Mouse (Mus musculus) liver, embryonic 14.5 days (tissue): ENCODE measurements around the gene Insyn1. TPM values are rescaled to one million over a fixed set of nuclear protein-coding genes. Genes with fewer than 3 reads are reported as not detected.

Experiments
- ATAC-seq: fragments of 200-750 bp; cut with Nextera tagmentation; 2 replicates; pipeline ENCODE4 v1.8.0; 2017; ENCODE audit warnings: moderate number of reproducible peaks, mild to moderate bottlenecking, moderate library complexity; ENCODE audit not compliant: insufficient read depth
- DNase-seq, 3 experiments: peaks; one replicate each; pipeline ENCODE4 v3.0.0-alpha.2; 2012 to 2013; ENCODE audit warnings: low read depth in 3 of 3, low spot score in 3 of 3
- H3K27ac ChIP-seq: fragments of 300-500 bp; sonication (generic); 2 replicates; pipeline ENCODE4 v1.5.1; 2014; ENCODE audit warnings: moderate library complexity, mild to moderate bottlenecking, control low read depth, inconsistent platforms
- H3K27me3 ChIP-seq: fragments of 300-500 bp; sonication (generic); 2 replicates; pipeline ENCODE4 v1.6.1; 2014; ENCODE audit warnings: mild to moderate bottlenecking, low read length, moderate library complexity; ENCODE audit not compliant: control insufficient read depth, insufficient read depth
- H3K36me3 ChIP-seq: fragments of 300-500 bp; sonication (generic); replicated peaks from 2 replicates; pipeline ENCODE4 v1.6.1; 2014; ENCODE audit warnings: low read depth; ENCODE audit not compliant: control insufficient read depth, insufficient read depth
- H3K4me1 ChIP-seq, 2 experiments: fragments of 200-500 bp in 1 of 2; fragments of 300-500 bp in 1 of 2; sonication (generic) in 1 of 2; replicated peaks; 2 replicates each; pipeline ENCODE4 v1.6.1; 2012 to 2014; ENCODE audit warnings: antibody characterized with exemption in 1 of 2, inconsistent platforms in 1 of 2, low read length in 1 of 2; ENCODE audit not compliant: control insufficient read depth in 2 of 2, insufficient read depth in 2 of 2
- H3K4me2 ChIP-seq: fragments of 300-500 bp; sonication (generic); 2 replicates; pipeline ENCODE4 v1.6.1; 2014; ENCODE audit warnings: low read depth, mild to moderate bottlenecking, control low read depth, moderate library complexity
- H3K4me3 ChIP-seq, 2 experiments: fragments of 200-500 bp in 1 of 2; fragments of 300-500 bp in 1 of 2; sonication (generic) in 1 of 2; 2 replicates each; pipeline ENCODE4 v1.5.1; 2012 to 2014; ENCODE audit warnings: low read depth in 2 of 2, low read length in 2 of 2, mild to moderate bottlenecking in 2 of 2, control low read depth in 1 of 2, inconsistent platforms in 1 of 2, moderate library complexity in 1 of 2; ENCODE audit not compliant: insufficient read depth in 1 of 2
- H3K9ac ChIP-seq: fragments of 300-500 bp; sonication (generic); replicated peaks from 2 replicates; pipeline ENCODE4 v1.6.1; 2014; ENCODE audit warnings: mild to moderate bottlenecking, control low read depth, moderate library complexity
- H3K9me3 ChIP-seq: fragments of 300-500 bp; sonication (generic); 2 replicates; pipeline ENCODE4 v1.6.1; 2016; ENCODE audit warnings: low read length, mixed read lengths; ENCODE audit not compliant: control insufficient read depth
- CTCF ChIP-seq: IDR thresholded peaks from 2 replicates; pipeline ENCODE4 v1.5.1; 2016; ENCODE audit warnings: antibody characterized with exemption, low read depth, control low read depth
- EP300 ChIP-seq: IDR thresholded peaks from 2 replicates; pipeline ENCODE4 v1.6.1; 2016; ENCODE audit warnings: antibody characterized with exemption, low read depth
- WGBS: fragments of 180-500 bp; shearing (Covaris S2); extraction: QIAGEN DNeasy Blood & Tissue Kit; methylation state at CpG from one replicate; pipeline ENCODE4 v1.1.7; 2014; ENCODE audit not compliant: insufficient replicate concordance; 5-methylcytosine and 5-hydroxymethylcytosine counted together
- polyA plus RNA-seq, 2 experiments: library from polyadenylated mRNA; depleted of rRNA in 1 of 2; stranded (reverse) in 1 of 2; unstranded in 1 of 2; fragments of >200 nt; fragmentation: Nextera tagmentation in 1 of 2; extraction: Ambion mirVana in 1 of 2; gene quantifications; 2 replicates each; pipeline versions ENCODE4 v1.2.1 to v1.2.3; 2012 to 2014

The Insyn1 gene
- polyA plus RNA-seq, 2 experiments: 0.08 TPM; not detected in 1

- Histone ChIP-seq H3K9ac (no peak overlapping the region), H3K27ac (no peak overlapping the region), H3K36me3 (no peaks in the 10 kb centered on the region), H3K4me2 (no peak overlapping the region), H3K9me3 (no peaks in the 10 kb centered on the region), H3K27me3 (no peaks in the 10 kb centered on the region), H3K4me1 (no peaks in the 10 kb centered on the region), H3K4me3 (no peak overlapping the region)
- 41% methylated on average over 3 of the region's 3 CpGs for WGBS
- no peak for TF ChIP-seq CTCF
- ATAC-seq: no peak
- DNase-seq: no peak
These were observed 38.9 kb upstream of the Insyn1 start for GRCm38 (mm10) chr9:58449526-58449925.

GRCm38 (mm10) chr9:58453791-58454378 lies 34.5 kb upstream of the Insyn1 start:
- Histone ChIP-seq H3K9ac (no peak overlapping the region), H3K4me1 (no peaks in the 10 kb centered on the region), H3K4me3 (no peak overlapping the region), H3K27me3 (no peaks in the 10 kb centered on the region), H3K4me2 (no peak overlapping the region), H3K36me3 (no peaks in the 10 kb centered on the region), H3K27ac (no peak overlapping the region), H3K9me3 (no peaks in the 10 kb centered on the region)
- ATAC-seq (no peak), DNase-seq (no peak)
- TF ChIP-seq EP300 (no peak), CTCF (no peak)
- WGBS: 30% methylated on average over 5 of the region's 5 CpGs

GRCm38 (mm10) chr9:58454886-58455285 lies 33.5 kb upstream of the Insyn1 start:
- DNase-seq (no peak), ATAC-seq (no peak)
- H3K9ac ChIP-seq: no peak overlapping the region
- H3K4me3 ChIP-seq: no peak overlapping the region
- H3K36me3 ChIP-seq: no peaks in the 10 kb centered on the region
- no peak for TF ChIP-seq EP300
- TF ChIP-seq CTCF: no peak
- no peaks in the 10 kb centered on the region for H3K27me3 ChIP-seq
- no peak overlapping the region for H3K4me2 ChIP-seq
- H3K4me1 ChIP-seq: no peaks in the 10 kb centered on the region
- WGBS: 37% methylated on average over 3 of the region's 3 CpGs
- no peak overlapping the region for H3K27ac ChIP-seq
- no peaks in the 10 kb centered on the region for H3K9me3 ChIP-seq

GRCm38 (mm10) chr9:58455798-58456197 lies 32.6 kb upstream of the Insyn1 start:
- H3K9ac ChIP-seq: no peak overlapping the region
- DNase-seq: no peak
- H3K4me3 ChIP-seq: no peak overlapping the region
- no peaks in the 10 kb centered on the region for H3K9me3 ChIP-seq
- H3K4me1 ChIP-seq: no peaks in the 10 kb centered on the region
- TF ChIP-seq EP300: no peak
- no peak for TF ChIP-seq CTCF
- no peak overlapping the region for H3K4me2 ChIP-seq
- 24% methylated on average over 13 of the region's 13 CpGs for WGBS
- H3K36me3 ChIP-seq: no peaks in the 10 kb centered on the region
- H3K27me3 ChIP-seq: no peaks in the 10 kb centered on the region
- ATAC-seq: no peak
- H3K27ac ChIP-seq: no peak overlapping the region

GRCm38 (mm10) chr9:58457481-58457955 lies 30.9 kb upstream of the Insyn1 start:
- H3K27ac ChIP-seq: no peak overlapping the region
- no peak overlapping the region for H3K4me2 ChIP-seq
- no peak for ATAC-seq
- TF ChIP-seq CTCF: no peak
- 57% methylated on average over 7 of the region's 7 CpGs for WGBS
- no peaks in the 10 kb centered on the region for H3K36me3 ChIP-seq
- H3K9me3 ChIP-seq: no peaks in the 10 kb centered on the region
- H3K4me3 ChIP-seq: no peak overlapping the region
- no peak overlapping the region for H3K9ac ChIP-seq
- no peaks in the 10 kb centered on the region for H3K4me1 ChIP-seq
- DNase-seq: no peak
- H3K27me3 ChIP-seq: no peaks in the 10 kb centered on the region
